Mouse (Mus musculus) naive thymus-derived CD4-positive, alpha-beta T cell, adult 2 months (primary cell): ENCODE results near the gene Pigc.

ENCODE experiments used
- DNase-seq: peaks from one replicate; pipeline ENCODE4 v3.0.0-alpha.2; 2011; ENCODE audit warnings: low read depth

Gene Pigc

DNA sequence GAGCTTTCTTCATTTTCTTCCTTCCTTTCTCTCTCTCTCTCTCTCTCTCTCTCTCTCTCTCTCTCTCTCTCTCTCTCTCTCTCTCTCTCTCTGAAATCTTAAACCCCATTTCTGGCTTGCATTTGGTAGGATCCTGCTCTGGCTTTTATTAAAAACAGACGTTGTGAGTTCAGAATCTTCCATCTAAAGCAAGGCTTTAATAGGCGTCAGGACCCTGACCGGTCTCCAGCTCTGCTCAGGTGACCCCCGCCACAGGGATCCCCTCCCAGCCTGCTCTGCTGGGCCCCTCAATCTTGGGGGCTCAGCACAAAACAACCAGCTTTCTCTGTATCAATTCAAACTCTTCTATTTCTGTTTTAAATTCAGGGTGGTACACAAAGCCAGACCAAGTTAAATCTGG lies 39.2 kb downstream of the Pigc start:
- DNase-seq, result no peak

DNA sequence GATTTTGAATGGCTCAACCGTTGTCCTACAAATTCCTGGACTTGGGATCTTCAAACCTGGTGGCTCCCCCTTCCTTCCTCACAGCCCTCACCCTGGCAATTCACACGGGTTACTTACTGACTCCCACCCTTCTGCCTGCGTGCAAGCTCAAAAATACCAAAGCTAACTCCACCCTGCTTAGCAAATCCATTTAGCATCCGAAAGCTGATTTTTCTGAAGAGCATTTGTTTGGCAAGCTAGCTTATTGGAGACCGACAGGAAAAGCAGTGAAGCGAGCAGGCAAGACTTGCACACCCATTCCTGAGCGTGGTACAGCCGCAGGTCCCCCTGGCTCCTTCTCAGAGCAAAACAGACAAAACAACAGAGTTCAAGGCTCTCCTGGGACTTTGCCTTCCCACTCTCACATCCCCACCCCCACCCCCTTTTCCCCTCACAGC lies 39.7 kb downstream of the Pigc start:
- DNase-seq, result no peak

DNA sequence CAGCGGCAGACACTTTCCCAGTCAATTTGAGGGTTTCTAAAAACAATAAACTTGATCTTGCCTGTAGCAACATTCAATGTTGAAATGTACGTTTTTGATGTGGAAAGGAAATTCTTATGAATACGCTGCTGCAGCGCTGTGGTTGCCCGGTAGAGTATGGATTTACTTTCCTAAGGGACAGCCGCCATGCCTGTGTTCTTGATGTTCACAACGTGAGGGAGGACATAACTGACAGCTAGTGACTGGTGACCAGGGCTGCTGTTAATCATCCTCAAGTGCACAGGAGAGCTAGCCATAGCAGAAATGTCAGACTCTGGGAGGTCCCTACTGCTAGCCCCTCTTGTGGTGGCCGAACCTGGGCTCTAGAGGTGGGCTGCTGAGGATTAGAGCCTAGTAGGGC lies 40.1 kb downstream of the Pigc start:
- DNase-seq, result no peak

DNA sequence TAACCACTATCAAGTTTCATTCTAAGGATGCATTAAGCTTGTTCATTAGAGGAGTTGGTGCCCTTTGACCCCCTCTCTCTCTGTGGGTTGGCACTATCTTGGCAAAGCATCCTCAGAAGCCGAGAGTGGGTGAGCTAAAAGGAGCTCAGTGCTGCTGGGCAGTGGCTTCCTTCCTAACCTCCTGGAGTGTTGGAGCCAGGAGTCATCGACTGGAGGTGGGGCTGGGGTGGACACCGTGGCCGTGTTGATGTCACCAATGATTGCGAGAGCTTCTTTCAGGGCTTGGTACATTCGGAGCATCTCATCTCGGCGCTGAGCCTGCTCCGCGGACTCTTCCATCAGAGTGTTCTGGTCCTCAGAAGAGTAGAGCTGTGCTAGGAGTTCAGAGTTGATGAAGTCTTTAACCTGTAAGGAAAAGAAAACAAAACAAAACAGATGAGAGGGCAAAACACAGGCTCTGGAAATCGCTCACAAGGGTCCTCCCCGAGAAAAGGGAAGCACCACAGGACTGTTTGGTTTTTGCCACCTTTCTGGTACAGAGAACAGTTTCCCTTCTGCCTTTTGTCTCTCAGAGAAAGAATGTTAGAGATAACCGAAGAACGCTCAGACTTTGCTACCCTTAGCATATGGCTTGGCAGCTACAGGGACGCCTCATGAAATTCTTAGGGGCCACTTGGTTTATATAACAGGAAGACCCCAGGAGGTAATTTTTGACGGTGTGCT lies 42.7 kb downstream of the Pigc start:
- no peak for DNase-seq

DNA sequence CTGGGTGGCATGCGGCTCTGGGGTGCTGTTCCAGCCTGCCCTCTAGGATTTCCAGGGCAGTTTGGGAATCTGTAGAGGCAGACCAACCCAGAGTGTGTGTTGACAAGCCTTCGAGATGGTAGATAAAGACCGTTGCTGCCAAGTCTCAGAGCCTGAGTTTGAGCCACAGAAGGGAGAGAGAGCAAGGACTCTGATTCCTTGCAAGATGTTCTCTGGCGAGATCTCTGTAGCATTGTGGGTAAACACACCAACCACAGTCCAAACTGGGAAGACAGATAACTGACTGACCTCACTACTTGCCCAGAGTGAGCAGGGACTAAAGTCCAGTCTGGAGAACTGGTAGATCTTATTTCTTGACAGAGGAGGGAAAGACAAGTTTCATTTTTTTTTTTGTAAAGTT lies 44.6 kb downstream of the Pigc start:
- no peak for DNase-seq

DNA sequence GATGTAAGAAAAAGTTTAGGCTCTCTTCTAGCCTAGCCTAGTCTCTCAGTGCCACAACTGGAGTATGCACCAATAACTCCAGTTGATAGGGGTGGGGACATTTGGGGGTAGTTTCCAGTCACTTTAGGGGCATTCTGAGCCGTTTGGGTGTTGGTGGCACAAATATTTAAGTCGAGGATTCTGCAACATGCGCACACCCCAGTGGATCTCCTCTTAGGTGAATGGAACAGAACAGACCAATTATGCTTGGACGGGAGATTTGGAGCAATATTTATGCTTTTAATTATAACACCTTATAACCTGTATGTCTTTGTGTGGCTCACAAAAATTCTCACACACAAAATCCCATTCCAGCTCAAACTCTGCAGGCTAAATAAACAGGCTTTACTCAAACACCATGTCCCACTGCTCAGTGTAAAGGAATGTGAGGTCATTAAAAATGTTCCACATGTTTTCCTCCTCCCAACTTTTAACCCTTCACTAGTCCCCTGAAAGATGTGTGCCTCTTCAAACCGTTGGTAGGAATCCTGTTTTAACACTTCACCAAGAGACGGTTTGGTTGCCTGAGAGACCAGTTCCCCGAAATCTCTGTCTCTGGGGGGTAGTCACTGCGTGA lies 46.4 kb downstream of the Pigc start:
- DNase-seq, result no peak

DNA sequence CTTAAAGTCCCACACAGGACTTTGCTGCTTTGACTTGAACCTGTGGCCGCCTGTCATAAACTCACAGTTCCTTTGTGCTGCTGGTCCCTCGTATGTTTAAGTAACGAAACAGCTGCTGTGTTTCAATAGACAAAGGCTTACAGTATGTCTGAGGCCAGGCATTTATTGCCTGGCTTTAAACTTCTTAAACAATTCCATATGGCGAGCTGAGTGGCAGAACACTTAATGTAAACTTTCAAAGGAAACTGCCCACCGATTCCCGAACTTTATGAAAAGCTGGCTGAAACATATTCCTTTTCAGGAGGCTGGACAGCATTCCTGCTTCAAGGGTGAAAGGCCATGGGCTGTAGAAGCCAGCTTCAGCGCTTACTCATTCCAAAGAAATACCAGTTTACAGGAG lies 48.0 kb downstream of the Pigc start:
- no peak for DNase-seq

DNA sequence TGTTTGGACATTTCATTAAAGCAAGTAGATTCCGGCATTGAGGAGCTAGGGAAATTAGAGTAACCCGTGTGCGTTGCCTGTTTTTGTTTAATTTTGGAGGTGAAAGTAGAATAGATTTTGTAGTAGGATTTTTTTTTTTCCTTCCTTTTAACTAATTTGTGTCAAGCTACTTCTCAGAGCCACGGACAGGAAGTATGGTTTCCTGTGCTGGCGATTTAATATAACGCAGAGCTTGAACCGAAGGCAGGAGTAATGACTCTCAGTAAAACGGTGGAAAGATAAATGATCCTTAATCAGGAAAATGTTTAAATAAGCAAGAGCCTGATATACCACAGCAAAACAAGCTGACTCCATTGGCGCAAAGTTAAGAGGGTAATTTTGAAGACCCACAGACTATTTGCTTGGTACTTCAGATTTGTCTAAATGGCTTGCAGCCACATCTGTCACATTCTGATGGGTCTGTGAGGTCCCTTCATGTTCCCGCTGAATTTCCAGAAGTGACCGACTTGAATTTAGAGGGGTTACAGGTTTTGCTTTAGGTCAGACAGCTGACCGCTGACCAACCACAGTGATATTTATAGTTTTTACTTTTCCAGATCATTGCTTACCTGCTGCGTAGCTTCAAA lies 49.1 kb downstream of the Pigc start:
- no peak for DNase-seq

DNA sequence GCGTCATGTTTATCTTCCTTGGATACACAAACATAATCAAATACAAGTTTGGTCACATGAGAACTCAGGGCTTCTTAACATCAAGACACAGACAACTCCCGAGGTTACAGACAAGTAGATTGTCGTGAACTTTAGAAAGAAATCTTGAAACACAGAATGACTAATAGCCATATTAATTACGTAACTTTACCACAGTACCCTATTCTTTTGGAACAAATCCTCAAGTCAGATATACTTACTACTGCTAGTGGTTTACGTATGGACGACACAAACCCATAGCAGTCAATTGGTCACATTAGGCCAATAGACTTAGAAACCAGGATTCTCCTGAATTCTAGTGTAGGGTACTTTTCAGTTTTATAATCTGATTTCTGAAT lies 49.6 kb downstream of the Pigc start:
- DNase-seq, result no peak

DNA sequence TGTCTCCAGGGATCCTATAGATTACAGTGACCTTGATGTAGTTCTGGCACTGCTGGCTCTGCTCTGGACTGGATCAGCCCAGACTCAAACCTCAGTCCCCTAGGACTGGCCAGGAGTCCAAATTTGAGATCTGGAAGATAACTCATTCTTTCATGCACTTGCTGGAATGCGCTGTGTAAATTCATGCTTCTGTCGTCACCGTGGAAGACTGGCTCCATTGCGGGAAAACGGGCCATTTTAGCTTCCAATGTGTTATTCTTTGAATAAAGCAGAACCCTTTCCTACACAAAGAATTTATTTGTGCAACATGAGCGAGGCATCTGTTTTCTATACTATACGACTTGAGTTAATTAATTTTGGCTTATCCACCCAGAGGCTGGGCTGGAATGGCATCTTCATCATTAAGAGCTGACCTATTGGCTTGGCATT lies 51.3 kb downstream of the Pigc start:
- no peak for DNase-seq

DNA sequence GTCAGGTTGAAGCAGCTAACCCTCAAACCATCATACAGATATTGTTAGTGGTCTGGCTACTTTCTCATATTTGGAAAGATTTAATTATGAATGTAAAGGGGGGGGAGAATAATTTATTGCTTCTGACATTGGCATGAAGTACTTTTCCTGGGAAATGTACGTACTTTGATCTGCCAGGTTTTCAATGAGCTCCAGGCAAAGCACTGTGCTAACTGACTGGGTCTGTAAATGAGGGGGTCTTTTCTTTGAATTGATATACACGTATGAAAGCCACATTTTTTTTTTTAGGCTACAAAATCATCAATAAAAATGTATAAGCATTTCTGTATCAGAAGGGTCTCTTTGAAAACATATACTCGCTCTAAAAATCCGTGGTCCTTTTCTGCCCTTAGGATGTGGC lies 51.8 kb downstream of the Pigc start:
- DNase-seq, result no peak
